Mouse (Mus musculus) MEL (cell line): ENCODE data around the gene Hps5. TPM values are rescaled to one million over a fixed set of nuclear protein-coding genes. Genes with fewer than 3 reads are reported as not detected.
A peak's percentile ranks its signal among the peaks of the same experiment; 100 is the strongest.

ENCODE experiments used
- DNase-seq: peaks from one replicate; pipeline ENCODE4 v3.0.0; 2011; ENCODE audit warnings: low read depth, low spot score
- H3K27ac ChIP-seq: 2 replicates; pipeline ENCODE4 v1.5.1; 2012; ENCODE audit warnings: low read depth, mild to moderate bottlenecking, control low read depth, low read length, moderate library complexity; ENCODE audit not compliant: control insufficient read depth
- H3K27me3 ChIP-seq, 2 experiments: fragments of 150-350 bp in 1 of 2; sonication (generic) in 1 of 2; 2 replicates each; pipeline ENCODE4 v1.6.1; 2012; ENCODE audit warnings: low read length in 2 of 2, mild to moderate bottlenecking in 2 of 2, improper control_type of control experiment in 1 of 2, moderate library complexity in 1 of 2; ENCODE audit not compliant: insufficient read depth in 2 of 2, control insufficient read depth in 1 of 2
- H3K36me3 ChIP-seq, 2 experiments: 2 replicates each; pipeline ENCODE4 v1.6.1; 2012 to 2014; ENCODE audit warnings: low read length in 2 of 2, improper control_type of control experiment in 1 of 2, inconsistent platforms in 1 of 2, mild to moderate bottlenecking in 1 of 2; ENCODE audit not compliant: insufficient read depth in 2 of 2, control insufficient read depth in 1 of 2
- H3K4me1 ChIP-seq, 2 experiments: fragments of 150-350 bp in 1 of 2; sonication (generic) in 1 of 2; 2 replicates each; pipeline ENCODE4 v1.6.1; 2012; ENCODE audit warnings: low read length in 2 of 2, improper control_type of control experiment in 1 of 2, mild to moderate bottlenecking in 1 of 2; ENCODE audit not compliant: insufficient read depth in 2 of 2, control insufficient read depth in 1 of 2
- H3K4me3 ChIP-seq, 2 experiments: fragments of 150-350 bp in 1 of 2; sonication (generic) in 1 of 2; 2 replicates each; pipeline ENCODE4 v1.5.1; 2012; ENCODE audit warnings: low read depth in 2 of 2, low read length in 2 of 2, mild to moderate bottlenecking in 2 of 2, moderate library complexity in 2 of 2, control low read depth in 1 of 2, improper control_type of control experiment in 1 of 2; ENCODE audit not compliant: control insufficient read depth in 1 of 2, insufficient read depth in 1 of 2
- H3K79me2 ChIP-seq: 2 replicates; pipeline ENCODE4 v1.6.1; 2012; ENCODE audit warnings: mild to moderate bottlenecking, low read length, moderate library complexity; ENCODE audit not compliant: control insufficient read depth, poor library complexity, insufficient read depth
- H3K9ac ChIP-seq: 2 replicates; pipeline ENCODE4 v1.6.1; 2012; ENCODE audit warnings: low read depth, mild to moderate bottlenecking, control low read depth, low read length, moderate library complexity; ENCODE audit not compliant: control insufficient read depth, poor library complexity, severe bottlenecking
- H3K9me3 ChIP-seq: fragments of 150-350 bp; sonication (generic); replicated peaks from 2 replicates; pipeline ENCODE4 v1.6.1; 2012; ENCODE audit warnings: mild to moderate bottlenecking, low read length, improper control_type of control experiment, moderate library complexity; ENCODE audit not compliant: insufficient read depth
- CHD2 ChIP-seq: IDR thresholded peaks from 2 replicates; pipeline ENCODE4 v1.6.1; 2011; ENCODE audit warnings: low read length, improper control_type of control experiment
- E2F4 ChIP-seq: IDR thresholded peaks from 2 replicates; pipeline ENCODE4 v1.6.1; 2011; ENCODE audit warnings: low read depth, low read length, improper control_type of control experiment, borderline replicate concordance
- ETS1 ChIP-seq: IDR thresholded peaks from 2 replicates; pipeline ENCODE4 v1.6.1; 2012; ENCODE audit warnings: low read depth, mild to moderate bottlenecking, inconsistent platforms, low read length, improper control_type of control experiment, moderate library complexity
- GATA1 ChIP-seq: IDR thresholded peaks from 2 replicates; pipeline ENCODE4 v1.6.1; 2011; ENCODE audit warnings: low read depth, low read length, improper control_type of control experiment
- JUND ChIP-seq: IDR thresholded peaks from 2 replicates; pipeline ENCODE4 v1.6.1; 2011; ENCODE audit warnings: low read depth, mild to moderate bottlenecking, improper control_type of control experiment, low read length
- MAFK ChIP-seq: IDR thresholded peaks from 2 replicates; pipeline ENCODE4 v1.6.1; 2011; ENCODE audit warnings: low read depth, mild to moderate bottlenecking, low read length, improper control_type of control experiment, borderline replicate concordance
- MAX ChIP-seq: IDR thresholded peaks from 2 replicates; pipeline ENCODE4 v1.6.1; 2011; ENCODE audit warnings: low read length, improper control_type of control experiment
- MXI1 ChIP-seq: IDR thresholded peaks from 2 replicates; pipeline ENCODE4 v1.6.1; 2011; ENCODE audit warnings: mild to moderate bottlenecking, low read depth, low read length, improper control_type of control experiment
- MYC ChIP-seq: IDR thresholded peaks from 2 replicates; pipeline ENCODE4 v1.6.1; 2011; ENCODE audit warnings: low read depth, mild to moderate bottlenecking, low read length, improper control_type of control experiment, moderate library complexity
- NRF1 ChIP-seq: IDR thresholded peaks from 2 replicates; pipeline ENCODE4 v1.6.1; 2014; ENCODE audit warnings: low read depth, mild to moderate bottlenecking, inconsistent platforms, low read length, improper control_type of control experiment, moderate library complexity; ENCODE audit not compliant: poor library complexity, insufficient read depth, severe bottlenecking
- ZC3H11A ChIP-seq: IDR thresholded peaks from 2 replicates; pipeline ENCODE4 v1.6.1; 2012; ENCODE audit warnings: low read depth, mild to moderate bottlenecking, inconsistent platforms, low read length, improper control_type of control experiment
- ZMIZ1 ChIP-seq: IDR thresholded peaks from 2 replicates; pipeline ENCODE4 v1.6.1; 2012; ENCODE audit warnings: low read depth, mild to moderate bottlenecking, inconsistent platforms, low read length, improper control_type of control experiment, moderate library complexity
- polyA plus RNA-seq, 2 experiments: library from polyadenylated mRNA; stranded (reverse) in 1 of 2; unstranded in 1 of 2; fragments of >175 nt in 1 of 2; fragments of >200 nt in 1 of 2; gene quantifications; 2 replicates each; pipeline versions ENCODE4 v1.2.1 to v1.2.4; 2012; ENCODE audit warnings: low replicate concordance in 2 of 2, low read depth in 1 of 2; ENCODE audit not compliant: insufficient read length in 2 of 2, insufficient read depth in 1 of 2, missing spikeins in 1 of 2
- total RNA-seq: library from RNA; depleted of rRNA; stranded (reverse); fragments of 300-350 nt; gene quantifications from 2 replicates; pipeline ENCODE4 v1.2.3, GENCODE M21; 2012

Hps5 gene
- total and polyA plus RNA-seq, 3 experiments = 19.3 to 20.2 TPM; not detected in 1

GRCm38 (mm10) chr7:46840787-46841525, 45.1 kb upstream of the Hps5 start, which contains the start of gene Ldha:
Gene Ldha, plus strand, starts transcription at chr7:46841475.
- Histone ChIP-seq H3K9me3 (no peaks in the 10 kb centered on the region), H3K27me3 (no peaks in the 10 kb centered on the region), H3K4me1 (peaks cover 13 to 20% of the 10 kb centered on the region in 2 experiments), H3K27ac (no peak within 1 kb of the TSS), H3K79me2 (peaks cover 6% of the 10 kb centered on the region), H3K4me3 (no peak within 1 kb of the TSS), H3K9ac (no peak within 1 kb of the TSS), H3K36me3 (peaks cover 0 to 14% of the 10 kb centered on the region in 2 experiments; a peak in 2 of 4 replicates)
- DNase-seq = no peak
- TF ChIP-seq ZMIZ1 = no peak
- no peak for TF ChIP-seq ZC3H11A
- TF ChIP-seq MYC = no peak
- TF ChIP-seq MAX = no peak

- Histone ChIP-seq H3K79me2 (peaks cover under 1% of the 10 kb centered on the region; the same call in 1 of the 2 replicates), H3K9me3 (no peaks in the 10 kb centered on the region), H3K4me1 (peaks cover 13 to 20% of the 10 kb centered on the region in 2 experiments), H3K36me3 (peaks cover 0 to 14% of the 10 kb centered on the region in 2 experiments; a peak in 2 of 4 replicates), H3K9ac (no peak overlapping the region), H3K27me3 (no peaks in the 10 kb centered on the region), H3K27ac (no peak overlapping the region), H3K4me3 (no peak overlapping the region)
- no peak for DNase-seq
- TF ChIP-seq JUND (no peak), CHD2 (no peak), GATA1 (0 out of 2 replicates have a peak, but pooled peaks have one; percentile 57), NRF1 (0 out of 2 replicates have a peak, but pooled peaks have one; percentile 28), MAFK (no peak), ETS1 (no peak), MAX (no peak)
Measured at GRCm38 (mm10) chr7:46840326-46840725, 44.5 kb upstream of the Hps5 start.

- Histone ChIP-seq H3K27me3 (no peaks in the 10 kb centered on the region), H3K9me3 (no peaks in the 10 kb centered on the region), H3K4me1 (peaks cover 13 to 20% of the 10 kb centered on the region in 2 experiments), H3K9ac (no peak overlapping the region), H3K4me3 (no peak overlapping the region), H3K27ac (no peak overlapping the region), H3K79me2 (no peaks in the 10 kb centered on the region), H3K36me3 (peaks cover 0 to 14% of the 10 kb centered on the region in 2 experiments; a peak in 2 of 4 replicates)
- DNase-seq = no peak
- TF ChIP-seq MXI1 = no peak
- TF ChIP-seq E2F4 = no peak
- no peak for TF ChIP-seq ZC3H11A
Measured at GRCm38 (mm10) chr7:46839861-46840260, 44.0 kb upstream of the Hps5 start.
